Mouse (Mus musculus) cerebellum, adult 11 months (tissue): ENCODE measurements around the gene Gm5798.
"Not testable (repeated sequence)": the region's sequence is repeated elsewhere in the genome, so short reads cannot be mapped to it uniquely, and the experiment has no call there.

Experiments
- DNase-seq: peaks from one replicate; pipeline ENCODE4 v3.0.0; 2022

Gm5798 gene

GRCm38 (mm10) chr14:41348309-41348708 is at the start of gene Gm5798:
TSS of gene Gm5798 (plus strand) at chr14:41348609.
- not testable (repeated sequence) for DNase-seq

- not testable (repeated sequence) for DNase-seq
Measured at GRCm38 (mm10) chr14:41386279-41386678, 37.9 kb downstream of the Gm5798 start, which contains the start of gene Gm7945. TSS of gene Gm7945 (minus strand) at chr14:41386379.
